Mouse (Mus musculus) thymus, adult 18-20 months (tissue): ENCODE measurements around the gene Vgll4.

ENCODE experiments used
- DNase-seq, 2 experiments: peaks; one replicate each; pipeline ENCODE4 v3.0.0; 2022; ENCODE audit warnings: mixed read lengths in 2 of 2

Gene Vgll4

DNA sequence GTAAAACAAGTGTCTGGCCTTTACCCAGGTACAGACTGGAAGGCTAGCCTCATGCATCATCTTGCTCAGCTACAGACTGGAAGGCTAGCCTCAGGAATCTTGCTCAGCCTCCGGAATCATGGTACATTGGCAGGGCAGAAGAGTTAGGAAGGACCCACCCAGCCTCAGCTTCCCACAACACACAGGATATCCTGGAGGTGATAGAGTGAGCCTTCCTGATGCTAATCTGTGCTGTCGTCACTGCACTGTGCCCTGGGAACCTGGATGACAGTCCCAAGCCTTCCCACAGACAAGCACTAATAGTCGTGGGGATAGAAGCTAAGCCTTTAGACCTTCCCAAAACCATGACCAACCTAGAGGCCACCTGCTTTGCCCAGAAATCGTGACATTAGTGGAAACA, 103.2 kb downstream of the Vgll4 start:
- DNase-seq = no peak

DNA sequence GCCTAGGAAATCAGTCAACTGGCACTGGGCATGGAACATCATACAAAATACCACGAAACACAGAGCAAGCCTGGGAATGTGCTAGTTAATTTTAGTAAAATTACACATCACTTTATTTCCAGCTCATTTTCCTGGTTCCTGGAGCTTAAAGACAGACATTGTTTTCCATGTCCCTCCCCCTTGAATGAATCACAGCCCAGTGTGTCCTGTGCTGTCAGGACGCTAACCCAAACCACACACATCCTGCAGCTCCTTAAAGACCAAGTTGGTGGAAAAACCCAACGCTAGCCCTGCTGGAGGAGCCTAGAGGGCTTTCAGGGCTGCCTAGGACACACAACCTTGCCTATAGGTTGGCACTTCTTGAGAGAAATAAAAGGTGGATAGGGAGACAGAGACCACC, 103.7 kb downstream of the Vgll4 start:
- DNase-seq = no peak

DNA sequence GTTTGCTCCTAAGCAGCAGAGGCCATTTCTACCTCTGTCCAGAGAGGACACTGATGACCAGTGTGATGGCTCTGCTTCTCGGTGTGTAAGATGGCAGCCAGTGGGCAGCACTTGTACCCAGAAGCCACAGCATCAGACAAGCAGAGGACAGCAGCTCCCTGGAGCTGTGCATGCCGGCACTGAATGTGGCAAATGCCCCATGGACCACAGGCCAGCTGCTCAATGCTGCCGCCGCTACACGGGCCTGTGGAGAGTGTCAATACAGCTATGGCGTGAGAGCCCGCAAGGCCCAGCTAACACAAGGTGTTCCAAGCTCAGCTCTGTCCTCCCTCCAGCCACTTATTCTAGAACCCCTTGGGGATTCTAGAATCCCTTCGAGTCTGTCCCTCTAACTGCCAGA, 105.4 kb downstream of the Vgll4 start:
- DNase-seq = no peak

DNA sequence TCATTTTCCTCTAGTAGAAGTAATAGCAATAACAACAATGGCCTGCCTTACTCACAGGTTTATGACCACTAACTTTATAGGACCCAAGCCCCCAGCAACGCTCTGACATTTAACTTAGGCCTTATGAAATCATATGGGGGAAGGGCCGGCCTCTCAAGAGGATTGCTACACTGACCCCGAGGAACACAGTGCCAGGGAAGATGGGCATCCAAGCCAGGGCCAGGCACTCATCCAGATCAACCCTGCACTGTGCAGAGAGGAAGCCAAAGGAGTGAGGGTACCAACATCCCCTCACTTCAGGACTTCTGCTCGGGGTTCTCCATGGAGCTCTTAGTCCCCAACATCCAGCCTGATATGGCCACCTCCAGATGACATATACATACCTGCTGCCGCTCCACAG, 106.3 kb downstream of the Vgll4 start:
- no peak for DNase-seq

DNA sequence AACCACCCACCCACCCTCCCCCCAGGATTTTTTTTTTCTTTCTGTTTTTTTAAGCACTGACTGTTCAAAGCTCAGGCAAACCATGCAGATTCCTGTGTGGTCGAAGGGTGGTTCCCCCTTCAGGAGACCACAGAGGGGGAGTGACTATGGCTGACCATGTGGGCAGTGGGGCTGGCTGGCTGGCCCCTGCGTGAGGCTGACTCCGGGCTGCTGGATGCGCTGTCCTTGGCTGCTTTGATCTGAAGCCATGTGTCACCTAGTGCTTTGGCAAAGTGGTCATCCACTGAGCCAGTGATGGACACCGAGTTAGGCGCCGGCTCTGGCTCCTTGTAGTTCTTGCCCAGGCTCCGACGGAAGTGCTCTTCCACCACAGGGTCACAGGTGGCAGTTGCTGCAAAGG, 107.7 kb downstream of the Vgll4 start:
- DNase-seq = no peak

DNA sequence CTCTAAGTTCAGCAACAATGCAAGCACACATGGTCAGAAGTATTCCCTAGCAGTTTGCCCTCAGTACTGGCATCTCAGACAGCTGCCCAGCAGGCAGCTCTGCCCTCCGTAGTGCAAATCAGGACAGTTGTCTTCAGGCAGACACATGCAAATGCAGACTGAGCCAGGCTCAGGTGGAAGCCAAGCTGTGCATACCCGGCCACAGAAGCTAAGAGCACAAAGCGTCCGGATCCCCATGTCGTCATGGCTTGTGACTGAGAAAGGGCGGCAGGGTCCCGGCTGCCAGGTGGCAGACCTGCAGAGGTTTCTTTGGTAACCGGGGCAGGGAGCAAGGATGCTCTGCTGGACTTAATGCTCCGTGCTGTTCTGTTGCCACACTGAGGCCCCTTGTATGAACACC, 108.2 kb downstream of the Vgll4 start:
- no peak for DNase-seq

DNA sequence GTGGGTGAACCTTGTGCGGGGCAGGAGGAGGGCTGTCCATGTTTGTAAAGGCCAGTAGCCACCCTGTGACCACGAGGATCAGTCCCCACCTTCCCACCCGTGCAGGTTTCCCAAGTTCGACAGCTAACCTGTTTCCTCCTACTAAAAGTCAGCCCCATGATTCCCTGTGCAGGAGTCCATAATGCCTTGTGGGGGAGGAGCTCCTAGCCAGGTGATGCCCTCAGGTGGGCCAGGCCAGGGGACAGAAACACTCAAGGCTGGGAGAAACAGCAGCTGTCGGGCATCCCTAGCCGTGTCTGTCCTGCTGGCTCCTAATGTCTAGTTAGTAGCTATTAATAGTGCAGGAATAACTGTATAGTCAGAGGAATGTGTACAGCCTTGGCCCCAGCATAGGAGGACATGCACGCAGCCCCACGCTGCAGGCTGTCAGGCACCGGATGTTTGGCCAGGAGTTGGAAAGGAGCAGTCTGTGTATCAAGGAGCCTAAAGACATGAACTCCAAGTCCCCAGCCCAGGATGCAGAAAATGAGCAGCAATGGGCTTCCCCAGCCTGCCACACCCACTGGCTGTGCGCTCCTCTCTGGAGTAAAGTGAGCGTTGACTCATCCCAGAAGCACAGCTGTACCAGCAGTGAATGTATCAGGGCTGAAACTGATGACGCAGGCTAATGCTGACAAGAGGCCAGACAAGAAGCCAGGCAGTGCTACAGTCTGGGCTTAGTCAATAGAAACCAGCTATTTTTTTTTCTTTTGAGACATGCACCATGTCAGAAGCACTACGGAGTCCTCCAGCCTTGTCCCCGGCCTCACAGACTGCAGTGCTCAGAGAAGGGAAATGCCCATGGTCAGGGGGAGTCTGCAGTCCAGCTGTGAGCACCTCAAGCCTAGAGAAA, 108.9 kb downstream of the Vgll4 start:
- no peak for DNase-seq

DNA sequence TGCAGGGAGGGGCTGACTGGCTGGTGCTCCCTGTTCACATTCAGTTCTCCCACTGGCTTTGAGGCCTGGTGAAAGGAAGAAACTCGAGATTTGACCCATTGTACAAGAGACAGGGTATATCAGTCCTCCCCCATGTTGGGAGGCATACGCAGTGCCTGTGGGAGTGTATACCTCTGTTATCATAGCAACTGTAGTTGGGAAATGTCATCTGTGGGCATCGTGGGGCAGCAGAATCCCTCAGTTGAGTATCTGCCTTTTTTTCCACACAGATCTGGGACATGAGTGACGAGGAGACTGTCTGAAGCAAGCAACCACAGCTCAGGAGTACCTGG, 111.1 kb downstream of the Vgll4 start:
- no peak for DNase-seq

DNA sequence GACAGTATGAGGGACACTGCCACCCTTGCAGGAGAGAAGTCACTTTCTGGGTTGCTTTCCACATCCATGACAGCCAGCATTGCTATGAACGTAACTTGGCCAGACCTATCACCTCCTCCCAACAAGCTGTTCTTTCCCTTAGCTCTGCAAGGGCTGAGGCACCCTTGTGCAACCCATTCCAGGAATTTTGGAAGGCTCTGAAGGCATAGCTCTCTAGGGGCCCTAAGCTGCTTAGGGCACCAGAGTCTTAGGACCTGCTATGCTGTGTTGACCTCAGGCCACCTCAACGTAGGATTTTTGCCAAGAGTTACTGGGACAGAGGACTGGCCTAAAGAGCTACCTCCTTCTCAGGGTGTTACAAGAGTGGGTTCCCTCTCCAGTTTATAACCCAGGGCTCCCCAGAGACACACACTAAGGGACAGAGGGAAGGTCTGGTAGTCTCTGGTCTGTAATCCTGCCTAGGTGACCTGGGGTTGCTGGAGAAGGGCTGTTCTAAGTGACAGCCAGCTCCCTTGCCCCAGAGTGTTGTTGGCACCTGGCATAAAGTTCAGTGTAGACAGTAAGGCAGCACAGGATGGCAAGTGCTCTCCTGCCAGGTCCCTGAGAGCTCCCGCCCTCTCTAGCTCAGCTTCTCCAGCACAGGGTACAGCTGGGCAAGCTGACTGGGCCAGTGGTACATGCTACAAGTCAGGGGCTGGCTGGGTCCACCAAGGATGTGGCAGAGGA, 111.6 kb downstream of the Vgll4 start:
- no peak for DNase-seq

DNA sequence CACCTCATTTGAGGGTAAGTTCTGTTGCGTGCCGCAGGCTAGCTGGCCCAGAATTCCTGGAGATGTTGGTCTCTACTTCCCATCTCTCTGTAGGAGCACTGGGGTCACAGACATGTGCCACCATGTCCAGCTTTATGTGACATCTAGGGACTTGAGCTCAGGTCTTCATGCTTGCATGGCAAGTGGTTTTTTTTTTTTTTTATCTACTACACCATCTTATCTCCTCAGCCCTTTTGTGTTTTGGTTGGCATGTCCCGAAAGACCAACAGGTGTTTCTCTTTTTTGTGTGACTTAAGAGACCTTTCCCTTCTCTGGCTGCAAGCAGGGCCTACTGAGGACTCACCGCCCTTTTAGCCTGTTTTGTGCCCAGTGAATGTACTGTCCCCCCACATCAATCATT, 113.3 kb downstream of the Vgll4 start:
- no peak for DNase-seq

DNA sequence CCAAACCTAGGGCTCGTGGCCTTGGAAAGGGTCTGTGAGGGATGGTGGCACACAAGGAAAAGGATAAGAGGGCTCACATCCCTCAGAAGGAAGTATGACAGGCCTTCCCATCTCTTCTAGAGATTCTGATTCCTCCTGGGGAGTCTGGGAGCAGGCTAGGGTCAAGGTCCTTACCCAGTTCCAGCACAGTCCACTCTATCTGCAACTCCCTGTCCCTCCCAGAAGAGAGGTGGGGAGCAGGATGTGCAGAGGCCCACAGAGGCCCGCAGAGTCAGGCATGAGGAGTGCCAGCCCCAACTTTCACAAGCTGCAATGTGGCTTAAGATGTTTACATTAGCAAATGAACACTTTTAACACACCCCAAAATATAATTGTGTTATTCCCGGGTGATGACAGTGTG, 114.2 kb downstream of the Vgll4 start:
- DNase-seq = no peak

DNA sequence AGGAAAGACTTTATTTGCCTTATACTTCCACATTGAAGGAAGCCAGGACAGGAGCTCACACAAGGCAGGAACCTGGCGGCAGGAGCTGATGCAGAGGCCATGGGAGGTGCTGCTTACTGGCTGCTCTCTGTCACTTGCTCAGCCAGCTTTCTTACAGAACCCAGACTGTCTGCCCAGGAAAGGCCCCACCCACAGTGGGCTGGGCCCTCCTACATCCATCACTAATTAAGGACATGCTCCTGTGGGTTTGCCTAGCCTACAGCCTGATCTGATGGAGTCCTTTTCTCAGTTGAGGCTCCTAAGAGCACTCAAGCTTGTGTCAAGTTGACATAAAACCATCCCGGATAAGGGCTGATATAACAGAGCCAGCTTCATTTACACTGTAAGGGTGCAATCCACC, 115.4 kb downstream of the Vgll4 start:
- DNase-seq = no peak

DNA sequence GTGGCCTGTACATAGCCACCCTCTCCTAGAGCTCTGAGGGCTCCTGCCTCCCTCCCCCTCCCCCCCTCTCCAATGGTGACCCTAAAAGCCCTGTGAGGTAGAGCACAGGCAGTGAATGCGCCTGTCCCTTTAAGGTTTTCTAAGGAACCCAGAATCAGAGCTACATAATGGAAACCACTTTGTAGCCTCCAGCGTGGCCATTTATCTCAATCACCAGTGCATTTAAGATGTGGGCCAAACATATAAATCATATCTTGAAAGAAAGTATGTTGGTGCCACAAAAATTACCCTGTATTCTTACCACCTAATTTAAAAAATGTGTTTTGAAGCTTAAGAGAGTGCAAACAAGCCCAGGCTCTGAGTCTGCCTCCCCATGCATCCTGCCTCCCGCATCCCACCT, 117.1 kb downstream of the Vgll4 start:
- DNase-seq = no peak

DNA sequence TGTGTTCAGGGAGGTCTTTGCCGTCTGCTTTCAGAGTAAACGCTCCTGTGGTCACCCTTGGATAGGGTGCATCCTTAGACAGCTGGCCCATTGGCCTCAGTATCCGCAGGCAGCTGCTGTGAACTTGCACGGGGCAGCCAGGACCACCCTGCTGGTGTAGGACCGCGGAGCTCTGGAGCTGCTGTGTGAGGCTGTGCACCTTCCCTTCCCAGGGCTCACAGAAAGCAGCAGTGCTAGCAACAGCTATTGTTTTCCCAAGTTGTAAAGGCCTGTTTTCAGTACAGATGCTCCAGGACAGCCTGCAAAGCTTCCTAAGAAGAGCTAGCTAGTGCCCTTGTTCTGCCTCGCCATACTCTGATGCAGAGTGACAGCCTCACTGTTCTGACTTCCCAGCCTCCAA, 118.1 kb downstream of the Vgll4 start:
- DNase-seq = no peak

DNA sequence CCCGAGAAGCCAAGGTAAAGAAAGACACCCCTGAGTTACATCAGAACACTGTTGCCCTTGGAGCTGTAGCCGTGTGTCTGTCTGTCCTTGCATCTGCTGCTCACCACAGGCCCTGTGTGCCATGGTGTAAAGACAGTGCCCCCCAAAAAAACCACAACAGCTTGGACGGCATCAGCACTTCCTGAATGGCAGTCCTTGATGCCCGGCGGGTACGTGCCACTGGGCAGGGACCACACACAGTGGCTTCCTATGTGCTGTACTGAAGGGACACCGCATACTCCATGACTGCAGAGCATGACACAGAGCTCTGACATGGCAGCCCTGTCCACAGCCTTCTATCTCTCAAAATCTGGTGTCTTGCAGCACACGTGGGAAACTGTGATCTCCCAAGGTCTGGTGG, 120.0 kb downstream of the Vgll4 start:
- no peak for DNase-seq

DNA sequence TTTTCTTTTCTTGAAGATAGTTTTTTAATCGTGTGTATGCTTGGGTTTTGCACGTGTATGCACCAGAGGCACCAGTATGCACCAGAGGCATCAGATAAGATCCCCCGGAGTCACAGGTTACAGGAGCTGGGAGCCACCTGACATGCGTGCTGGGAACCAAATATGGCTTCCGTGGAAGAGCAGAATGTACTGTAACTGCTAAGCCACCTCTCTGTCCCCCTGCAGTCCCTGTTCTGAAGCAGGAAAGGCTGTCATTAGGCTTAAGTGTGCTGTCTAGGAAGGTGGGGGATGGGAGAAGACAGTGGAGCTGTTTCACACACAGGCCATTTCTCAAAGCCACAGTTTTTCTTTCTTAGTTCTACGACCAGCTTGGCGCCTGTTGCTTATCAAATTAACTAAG, 121.0 kb downstream of the Vgll4 start:
- DNase-seq = no peak

DNA sequence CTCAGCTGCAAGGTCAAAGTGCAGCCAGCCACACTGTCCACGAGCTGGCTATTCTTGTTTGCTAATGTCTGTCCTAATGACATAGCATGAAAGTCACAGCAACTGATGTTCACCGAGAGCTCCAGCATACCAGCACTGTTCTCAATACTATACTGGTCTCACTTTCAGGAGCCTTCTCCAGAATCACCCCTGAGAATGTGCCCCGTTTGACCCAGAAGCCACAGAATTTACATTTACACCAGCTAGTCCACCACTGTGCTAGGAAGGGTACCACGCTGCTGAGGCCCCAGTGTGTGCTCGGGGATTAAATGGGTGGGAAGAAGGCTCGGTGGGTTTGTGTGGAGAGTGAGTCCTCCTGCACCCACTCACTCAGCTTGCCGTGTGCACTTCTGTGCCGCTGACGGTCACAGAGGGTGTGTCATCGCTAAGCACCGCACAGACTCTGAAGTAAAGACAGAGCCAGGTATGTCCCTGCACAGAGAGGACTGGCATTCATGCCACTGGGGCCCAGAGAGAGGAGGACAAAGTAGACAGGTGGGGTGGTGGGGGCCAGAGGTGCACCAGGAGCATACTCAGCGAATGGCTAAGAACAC, 122.1 kb downstream of the Vgll4 start:
- no peak for DNase-seq

DNA sequence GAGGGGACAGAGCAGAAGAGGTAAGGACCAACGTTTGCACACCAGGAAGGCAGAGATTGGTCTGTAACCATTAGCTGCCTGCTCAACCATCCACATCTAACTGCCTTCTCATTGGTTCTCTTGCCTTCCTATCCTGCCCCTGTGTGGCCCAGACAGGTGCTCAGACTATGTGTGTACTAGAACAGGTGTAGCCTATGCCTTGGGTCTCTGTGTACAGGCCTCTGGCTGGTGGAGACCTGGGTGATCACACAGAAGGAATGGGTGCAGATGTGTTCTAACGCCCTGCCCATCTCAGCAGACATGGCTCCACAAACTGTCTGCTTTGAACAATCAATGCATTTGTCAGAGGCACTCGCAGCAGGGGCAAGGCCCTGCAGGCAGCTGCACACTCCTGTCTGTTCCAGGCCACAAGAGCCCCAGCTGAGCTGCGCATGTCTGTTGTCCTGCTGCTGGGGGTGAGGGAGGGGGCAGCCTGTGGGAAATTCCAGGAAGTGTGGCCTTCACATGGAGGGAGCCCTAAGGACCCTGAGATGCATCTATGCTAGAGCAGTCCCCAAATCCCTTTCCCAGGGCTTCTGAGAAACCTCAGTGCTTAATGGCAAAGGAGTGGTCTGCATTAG, 123.5 kb downstream of the Vgll4 start:
- DNase-seq = no peak

DNA sequence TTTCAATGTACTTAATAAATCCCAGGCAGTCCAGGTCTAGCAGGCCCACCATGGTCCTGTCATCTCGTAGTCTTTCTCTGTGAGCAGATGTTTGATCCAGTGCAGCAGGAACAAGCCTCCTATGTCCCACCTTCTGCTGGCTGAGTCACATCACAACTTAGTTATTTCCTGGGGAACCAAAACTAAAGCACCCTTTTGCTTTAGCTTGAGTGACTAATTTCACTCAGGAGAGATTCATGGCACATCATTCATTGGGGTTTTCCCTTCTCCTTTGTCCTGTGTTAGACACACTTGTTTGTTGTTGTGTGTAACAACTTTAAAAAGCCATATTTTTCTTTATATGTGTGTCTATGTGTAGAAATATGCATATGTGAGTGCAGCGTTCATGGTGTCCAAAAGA, 126.9 kb downstream of the Vgll4 start:
- no peak for DNase-seq

DNA sequence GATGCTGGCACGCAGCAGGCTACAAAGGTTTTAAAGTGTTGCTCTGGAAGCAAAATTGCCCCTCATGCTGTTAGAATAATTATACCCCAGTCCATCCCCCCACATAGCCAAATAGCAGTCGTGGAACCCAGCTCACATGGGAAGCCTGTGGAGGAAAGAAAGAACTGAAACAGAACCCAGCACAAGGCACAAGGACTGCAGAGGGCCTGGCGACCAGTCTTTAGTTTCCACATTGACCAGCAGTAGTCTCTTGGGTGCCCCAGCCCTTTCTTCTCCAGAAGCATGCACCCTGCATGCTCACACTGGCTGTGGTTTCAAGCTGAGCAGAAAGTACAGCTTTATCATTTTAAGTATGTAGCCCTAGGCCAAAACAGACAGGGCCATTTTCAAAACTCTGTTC, 127.7 kb downstream of the Vgll4 start:
- DNase-seq = no peak

DNA sequence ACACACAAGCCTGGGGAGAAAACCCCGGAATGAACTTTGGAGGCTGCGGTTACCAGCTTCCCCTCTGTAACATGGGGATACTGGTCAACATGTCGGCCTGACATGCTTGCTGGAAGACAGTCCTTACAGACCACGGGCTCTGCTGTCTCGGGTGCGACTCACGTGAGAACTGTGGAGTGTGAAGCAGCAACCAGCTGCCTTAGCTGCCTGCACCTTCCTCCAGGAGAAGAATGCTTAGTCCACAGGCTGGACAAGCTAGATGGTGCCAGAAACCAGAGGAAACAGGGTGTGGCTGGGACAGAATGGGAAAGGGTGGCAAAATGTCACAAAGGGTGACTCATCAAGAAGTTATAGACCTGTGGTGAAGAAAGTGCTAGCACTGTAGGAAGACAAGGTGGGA, 129.8 kb downstream of the Vgll4 start:
- no peak for DNase-seq

DNA sequence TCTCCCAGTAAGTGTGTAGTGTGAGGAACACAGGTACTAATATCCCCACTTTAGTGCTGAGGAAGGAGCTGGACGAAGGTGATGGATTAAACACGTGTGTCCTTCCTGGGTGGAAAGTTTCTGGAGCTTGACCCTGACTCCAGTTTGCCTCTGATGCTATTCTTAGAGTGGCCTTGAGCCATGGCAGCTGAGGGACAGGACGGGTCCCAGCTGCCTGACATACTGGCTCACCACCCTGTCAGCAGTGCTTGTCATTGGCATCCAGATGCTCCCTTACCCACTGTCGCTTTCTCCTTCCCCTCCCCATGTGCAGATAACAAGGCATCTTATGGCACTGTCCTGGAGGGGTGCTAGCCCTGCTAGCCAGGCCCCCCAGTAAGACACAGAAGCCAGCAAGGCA, 130.9 kb downstream of the Vgll4 start:
- DNase-seq = no peak

DNA sequence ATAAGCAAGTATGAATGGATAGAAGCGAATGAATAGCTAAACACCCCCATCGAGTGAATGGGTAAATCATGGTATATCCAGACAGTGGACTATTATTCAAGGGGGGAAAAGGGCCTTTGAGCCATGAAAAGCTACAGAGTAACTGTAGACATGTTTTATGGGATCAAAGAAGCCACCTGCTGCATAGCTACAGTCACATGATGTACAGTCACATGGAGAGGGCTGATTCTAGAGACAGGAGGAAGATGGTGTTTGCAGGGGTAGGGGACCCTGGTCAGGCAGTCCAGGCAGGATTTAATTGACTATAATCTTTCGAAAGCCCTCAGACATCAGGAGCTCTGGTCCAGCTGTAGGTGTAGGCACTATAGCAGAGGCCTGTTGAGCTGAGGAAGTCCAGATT, 133.4 kb downstream of the Vgll4 start:
- DNase-seq = no peak

DNA sequence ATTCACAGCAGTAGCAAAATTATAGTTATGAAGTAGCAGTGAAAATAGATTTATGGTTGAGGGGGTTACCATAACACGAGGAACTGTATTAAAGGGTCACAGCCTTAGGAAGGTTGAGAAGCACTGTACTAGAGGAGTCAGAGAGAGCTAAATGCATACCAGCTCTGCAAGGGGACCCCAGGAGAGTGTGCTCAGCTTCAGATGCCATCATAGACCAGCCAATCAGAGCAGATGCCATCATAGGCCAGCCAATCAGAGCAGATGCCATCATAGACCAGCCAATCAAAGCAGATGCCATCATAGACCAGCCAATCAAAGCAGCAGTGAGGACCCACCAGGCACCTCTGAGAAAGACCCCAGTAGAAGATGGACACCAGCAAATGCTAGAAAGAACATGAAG, 134.0 kb downstream of the Vgll4 start:
- no peak for DNase-seq
